Mouse (Mus musculus) 3T3-L1 (cell line): ENCODE results near the gene Gpr137c.

Source experiments
- DNase-seq: peaks from one replicate; pipeline ENCODE4 v3.0.0-alpha.2; 2015; ENCODE audit warnings: low read depth, low spot score

Gpr137c gene

DNA sequence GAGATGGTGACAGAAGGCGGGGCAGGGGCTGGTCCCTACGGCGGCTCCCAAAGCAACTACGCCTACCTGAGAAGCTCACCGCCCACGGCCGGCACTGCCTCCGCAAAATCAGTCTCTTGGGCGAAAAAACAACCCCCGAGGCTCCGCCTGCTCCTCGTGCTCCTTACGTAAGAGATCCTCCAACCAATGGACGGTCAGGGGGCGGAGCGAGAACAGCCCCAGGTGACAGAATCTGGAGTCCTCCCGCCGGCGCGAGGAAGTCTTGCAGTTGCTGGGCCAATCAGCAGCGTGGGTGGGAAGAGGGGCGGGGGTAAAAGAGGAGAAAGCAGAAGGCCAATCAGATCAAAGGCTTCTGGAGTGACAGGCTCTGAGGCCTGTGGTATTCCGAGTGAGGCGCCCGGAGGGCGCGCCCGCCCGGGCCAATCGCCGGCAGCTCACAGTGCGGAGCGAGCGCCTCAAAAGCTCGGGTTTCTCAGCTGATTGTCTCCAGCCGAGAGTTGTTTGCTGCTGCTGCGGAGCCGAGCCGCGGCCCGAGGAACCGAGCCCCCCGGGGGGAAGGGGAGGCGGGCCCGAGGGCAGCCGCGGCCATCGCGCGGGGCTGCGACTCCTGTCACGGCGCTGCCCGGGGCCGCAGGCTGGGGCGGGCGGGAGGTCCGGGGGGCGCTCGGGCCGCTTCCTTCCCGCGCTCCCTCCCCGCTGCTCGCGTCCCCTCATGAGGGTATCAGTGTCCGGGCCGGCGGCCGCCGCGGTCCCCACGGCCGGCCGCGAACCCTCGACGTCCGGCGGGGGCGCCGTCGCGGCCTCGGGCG lies at the start of gene Gpr137c:
TSS of gene Gpr137c (plus strand) at position 437 of the 809 bp plus-strand sequence.
- DNase-seq: peak; percentile 97

DNA sequence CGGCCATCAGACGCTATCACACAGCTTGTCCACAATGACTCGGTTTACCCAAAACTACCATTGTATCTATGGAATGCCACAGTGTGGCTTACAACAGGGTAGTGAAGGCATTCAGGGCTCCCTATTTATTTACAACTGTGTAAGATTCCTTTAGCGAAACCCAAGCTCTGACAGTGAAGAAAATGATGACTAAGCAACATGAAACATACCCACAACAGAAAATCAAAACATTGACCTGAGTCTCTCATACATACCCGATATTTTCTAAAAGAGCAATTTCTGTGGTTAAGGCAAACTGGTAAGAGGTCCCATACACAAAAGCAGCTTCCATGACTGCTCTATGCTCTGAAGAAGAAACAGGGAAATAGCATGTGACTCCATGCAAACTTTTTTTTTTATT lies 47.3 kb upstream of the Gpr137c start:
- no peak for DNase-seq

DNA sequence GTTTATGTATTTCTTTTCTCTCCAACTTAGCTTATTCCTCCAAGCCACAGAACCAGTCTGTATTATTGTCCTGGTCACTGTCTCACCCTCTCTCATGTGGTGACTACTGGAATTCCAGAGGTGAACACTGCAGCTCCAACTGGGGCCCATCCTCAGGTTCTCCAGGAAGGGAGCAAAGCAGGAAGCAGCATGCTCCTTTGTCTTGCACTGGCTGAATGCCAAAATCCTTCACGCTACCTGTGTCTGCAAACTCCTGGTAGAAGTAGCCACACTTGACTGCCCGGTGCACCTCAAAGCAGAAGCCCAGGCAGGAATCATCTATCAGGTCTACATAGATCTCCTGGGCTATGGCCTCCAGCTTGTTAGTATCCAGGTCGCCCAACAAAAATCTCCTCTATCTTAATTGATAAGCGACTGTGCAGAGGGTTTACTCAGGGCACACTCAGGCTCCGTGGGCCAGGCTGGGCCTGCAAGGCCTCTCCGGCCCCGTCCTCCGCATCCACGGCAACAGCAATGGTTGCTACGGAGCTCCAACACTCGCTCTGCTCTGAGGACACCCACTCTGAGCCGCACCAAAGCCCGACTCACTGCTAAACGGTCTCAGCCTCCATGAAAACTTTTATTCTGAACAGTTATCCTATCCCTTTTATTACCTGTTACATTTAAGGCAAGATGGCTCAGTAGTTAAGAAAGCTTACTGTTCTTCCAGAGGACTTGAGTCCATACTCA lies 44.3 kb upstream of the Gpr137c start:
- DNase-seq: no peak

DNA sequence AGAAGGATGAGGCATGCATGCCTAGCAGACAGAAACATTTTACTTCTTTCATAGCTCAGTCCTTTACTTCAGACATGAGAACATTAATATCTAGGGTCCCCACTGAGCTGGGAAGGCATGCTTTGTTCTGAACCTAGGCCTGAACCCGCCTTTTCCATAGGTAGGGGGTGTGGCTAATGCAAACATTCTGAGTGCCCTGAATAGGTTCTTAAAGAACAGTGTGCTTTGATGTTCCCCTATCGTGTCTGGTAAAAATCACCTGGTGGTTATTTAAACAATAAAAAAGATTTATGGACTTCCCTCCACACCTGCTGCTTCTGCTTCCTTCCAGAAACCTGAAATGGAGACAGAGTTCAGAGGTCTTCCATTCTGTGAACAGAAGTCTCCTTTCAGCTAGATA lies 40.3 kb upstream of the Gpr137c start:
- no peak for DNase-seq

DNA sequence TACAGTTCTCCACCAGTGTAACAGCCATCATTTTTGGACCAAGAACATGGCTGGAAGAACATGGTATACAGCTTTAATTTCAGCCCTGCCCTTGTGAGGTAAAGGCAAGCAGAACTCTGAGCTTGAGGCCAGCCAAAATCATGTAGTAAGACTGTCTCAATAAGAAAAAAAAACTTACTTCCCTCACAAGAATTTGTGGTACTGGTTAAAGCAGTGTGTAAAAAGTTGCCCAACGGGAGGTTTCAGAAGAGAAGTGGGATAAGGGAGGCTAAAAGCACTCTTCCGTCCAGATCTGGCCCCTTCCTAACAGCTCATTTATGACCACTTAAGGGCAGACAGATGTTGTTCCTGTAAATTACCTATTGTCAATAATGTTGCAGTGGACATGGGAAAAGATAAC lies 39.9 kb upstream of the Gpr137c start:
- DNase-seq: no peak

DNA sequence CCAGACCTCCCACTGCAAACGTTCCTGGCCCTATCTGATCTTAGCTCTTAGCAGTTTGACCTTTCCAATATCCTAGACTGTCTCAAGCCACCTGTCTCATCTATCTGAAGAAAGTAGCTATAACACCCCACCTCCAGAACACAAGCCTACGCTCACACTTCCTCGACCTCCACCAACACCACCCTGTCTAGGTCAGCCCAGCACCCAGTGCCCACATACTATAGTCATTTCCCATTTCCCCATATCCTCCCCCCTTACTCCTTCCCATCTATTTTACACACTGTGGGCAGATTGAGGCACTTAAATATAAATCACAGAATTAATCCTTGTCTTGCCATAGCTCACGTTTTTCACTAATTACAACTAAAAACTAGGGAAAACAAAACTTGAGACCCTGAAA lies 37.9 kb upstream of the Gpr137c start:
- no peak for DNase-seq

DNA sequence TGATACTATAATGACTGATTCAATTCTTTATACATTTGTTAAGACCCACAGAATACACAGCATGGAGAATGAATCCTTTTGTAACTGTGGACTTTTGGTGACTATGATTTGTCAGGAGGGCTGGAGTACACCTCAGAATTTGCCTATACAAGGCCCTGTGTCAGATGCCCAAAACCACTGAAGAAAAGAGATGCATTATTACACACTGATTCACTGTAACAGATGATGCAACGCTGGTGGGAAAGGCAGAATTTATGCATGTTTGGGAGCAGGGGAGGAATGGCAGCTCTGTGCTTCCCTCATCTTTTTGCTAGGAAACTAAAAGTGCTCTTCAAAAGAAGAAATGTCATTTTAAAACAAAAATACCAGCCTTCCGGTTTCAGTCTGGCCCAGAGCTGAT lies 28.5 kb upstream of the Gpr137c start:
- peak; percentile 74 for DNase-seq

DNA sequence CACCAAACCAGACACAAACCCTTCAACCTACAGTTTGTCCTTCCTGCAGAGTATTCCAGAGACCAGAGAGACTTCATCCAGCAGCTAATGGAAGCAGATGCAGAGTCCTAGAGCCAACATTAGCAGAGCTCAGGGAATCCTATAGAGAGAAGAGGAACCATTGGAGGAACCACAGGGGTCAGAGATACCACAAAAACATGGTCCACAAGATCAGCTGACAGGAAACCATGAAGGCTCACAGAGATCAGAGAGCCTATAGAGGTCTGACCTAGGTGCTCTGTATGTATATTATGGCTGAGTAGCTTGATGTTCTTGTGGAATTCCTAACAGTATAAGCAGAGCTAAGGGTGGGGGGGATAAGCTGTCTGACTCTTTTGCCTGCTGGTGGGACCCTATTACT lies 18.9 kb upstream of the Gpr137c start:
- no peak for DNase-seq

DNA sequence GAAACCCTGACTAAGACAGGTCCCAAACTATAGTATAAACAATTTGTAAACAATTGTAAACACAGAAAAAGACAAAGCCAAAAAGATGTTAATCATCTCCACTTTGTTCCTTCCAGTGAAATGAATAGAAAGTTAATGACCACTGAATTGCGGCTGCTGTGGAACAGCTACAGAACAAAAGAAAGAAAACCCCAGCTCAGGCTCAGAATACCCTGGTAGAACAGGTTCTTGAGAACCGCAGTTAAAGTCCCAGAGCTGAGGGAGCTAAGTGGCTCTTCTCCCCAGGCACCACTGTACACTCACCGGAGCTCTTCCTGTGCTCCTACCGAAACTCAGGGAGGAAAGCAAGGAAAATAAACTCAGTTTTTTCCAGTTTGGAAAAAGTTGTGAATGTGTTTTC lies 8.8 kb upstream of the Gpr137c start:
- DNase-seq: no peak

DNA sequence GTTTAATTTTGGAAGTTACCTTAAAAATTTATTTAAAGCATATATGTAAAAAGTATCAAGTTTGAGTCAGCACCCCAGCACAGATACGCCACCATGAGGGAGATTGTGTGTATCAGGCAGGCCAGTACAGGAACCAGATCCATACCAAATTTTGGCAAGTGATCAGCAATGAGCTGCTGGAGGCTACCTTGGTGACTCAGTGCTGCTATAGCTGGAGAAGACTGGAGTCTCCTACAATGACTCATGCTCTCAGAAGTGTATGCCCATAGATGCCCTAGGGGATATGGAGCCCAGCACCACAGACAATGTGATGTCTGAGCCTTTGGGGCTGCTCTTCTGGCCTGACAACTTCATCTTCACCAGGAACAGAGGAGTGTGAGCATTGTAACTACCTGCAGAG lies 8.1 kb upstream of the Gpr137c start:
- peak; percentile 91 for DNase-seq

DNA sequence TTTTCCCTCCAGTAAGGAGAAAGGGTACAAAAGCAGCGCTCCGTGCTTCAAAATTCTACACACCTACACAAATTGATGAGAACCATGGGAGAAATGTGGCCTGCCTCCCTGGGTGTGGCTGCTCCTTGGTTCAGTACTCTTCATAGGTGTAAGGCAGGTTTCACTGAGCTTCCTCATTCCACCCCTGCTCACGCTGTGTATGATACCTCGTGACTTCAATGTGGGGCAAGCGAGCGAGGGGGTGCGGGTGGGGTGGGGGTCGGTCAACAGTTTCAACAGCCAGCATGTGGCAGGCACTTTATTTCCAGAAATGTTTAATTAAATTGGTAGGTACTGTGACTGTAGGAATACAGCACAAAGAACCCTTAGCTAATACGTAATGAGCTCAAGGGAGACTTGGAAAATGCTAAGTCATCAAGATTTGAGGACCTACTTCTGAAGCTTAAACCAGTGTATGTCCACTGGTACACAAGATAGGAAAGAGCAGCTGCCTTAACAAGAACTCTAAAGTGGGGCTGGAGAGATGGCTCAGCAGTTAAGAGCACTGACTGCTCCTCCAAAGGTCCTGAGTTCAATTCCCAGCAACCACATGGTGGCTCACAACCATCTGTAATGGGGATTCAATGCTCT lies 2.7 kb upstream of the Gpr137c start:
- no peak for DNase-seq

DNA sequence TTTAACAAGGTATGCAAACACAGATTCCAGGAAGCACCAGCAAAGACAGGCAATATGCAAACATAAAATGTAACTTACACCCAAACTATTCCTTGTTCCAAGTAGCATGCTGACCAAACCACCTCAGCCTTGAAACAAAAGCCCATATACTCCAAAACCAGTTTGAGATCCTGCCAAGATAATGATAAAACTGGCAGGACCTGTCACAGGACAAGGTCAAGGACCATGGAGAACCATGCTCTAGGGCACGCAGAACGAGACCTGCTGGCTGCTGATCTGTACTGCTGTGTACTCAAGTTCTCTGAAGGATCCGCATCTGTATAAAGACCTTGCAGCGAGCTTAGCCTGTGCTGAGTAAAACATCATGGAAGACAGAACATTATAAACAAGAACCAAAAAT lies 1.8 kb upstream of the Gpr137c start:
- no peak for DNase-seq

DNA sequence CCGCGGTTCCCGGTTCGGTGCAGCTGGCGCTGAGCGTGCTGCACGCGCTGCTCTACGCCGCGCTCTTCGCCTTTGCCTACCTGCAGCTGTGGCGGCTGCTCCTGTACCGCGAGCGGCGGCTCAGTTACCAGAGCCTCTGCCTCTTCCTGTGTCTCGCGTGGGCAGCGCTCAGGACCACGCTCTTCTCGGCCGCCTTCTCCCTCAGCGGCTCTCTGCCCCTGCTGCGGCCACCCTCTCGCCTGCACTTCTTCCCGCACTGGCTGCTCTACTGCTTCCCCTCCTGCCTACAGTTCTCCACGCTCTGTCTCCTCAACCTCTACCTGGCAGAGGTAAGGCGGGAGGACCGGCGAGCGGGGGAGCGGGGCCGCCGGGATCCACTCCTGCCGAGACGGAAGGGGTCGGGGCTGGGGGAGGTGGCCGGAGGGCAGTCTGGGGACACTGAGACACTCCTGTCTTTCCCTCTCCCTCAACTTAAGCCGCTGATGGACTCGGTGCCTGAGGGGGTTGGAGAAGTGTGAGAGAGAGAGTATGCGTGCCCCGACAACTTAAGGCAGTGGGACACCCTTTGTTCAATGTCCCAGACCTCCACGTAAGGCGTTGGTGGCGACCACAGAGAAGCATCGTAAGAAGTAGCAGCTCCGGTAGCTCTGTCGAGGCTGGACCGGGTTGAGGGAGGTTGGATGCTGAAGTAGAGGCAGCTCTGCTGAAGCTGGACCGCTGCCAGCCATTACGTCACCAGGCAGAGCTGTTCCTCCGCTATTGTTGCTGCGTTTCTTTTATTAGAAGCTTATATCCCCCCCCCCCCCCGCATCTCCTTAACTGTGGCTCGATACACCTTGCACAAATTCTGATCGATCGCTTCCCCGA lies 806 bp downstream of the Gpr137c start, which contains the start of gene Txndc16:
TSS of gene Txndc16 (minus strand) at position 239 of the 867 bp plus-strand sequence.
- DNase-seq: peak; percentile 46

DNA sequence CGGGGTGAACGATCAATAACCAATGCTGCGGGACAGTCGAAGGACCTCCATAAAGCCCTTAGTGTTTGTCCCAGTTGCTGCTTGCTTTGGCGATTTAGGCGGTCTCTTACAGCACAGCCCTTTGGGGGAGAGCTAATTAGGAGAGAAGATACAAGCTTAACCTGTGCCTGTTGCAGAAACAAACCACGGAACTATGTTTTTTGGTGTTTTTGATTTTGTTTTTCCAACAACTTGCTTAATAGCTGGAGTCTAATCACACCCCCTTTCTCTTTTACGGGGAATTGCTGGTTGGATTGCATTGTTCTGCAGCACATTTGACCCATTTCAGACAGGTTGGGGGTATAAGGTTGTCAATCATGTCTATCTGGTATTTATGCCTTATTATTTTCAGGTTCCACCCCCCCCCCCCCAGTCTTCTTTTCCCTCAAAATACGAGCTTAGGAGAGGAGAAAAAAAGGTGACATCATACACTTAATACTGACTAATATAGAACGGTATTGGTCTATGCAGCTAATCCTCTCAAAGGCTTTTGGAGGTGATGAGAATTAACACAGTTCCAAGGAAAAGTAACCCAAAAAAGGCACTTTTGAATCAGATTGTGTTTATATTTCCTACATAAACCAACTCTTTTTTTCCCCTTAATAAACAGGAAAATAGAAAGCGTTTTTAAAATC lies 1.6 kb downstream of the Gpr137c start:
- peak; percentile 3 for DNase-seq

DNA sequence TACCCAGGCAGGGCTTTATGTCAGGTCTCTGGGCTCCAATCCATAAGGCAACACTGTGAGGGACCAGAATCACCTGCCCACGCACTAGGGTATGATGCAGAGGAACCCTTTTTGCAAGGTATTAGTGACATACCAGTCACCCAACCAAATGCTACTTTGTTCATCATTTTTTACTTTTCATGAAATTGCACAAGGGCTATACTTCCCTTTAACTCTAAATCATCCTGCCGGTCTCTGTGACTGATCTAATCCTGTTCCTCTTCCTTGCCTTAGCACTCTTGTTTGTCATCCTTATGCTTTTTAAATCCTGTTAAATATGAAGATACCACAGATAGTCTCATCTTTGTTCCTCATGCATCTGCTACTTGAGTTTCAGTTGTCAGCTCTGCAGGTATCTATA lies 19.5 kb downstream of the Gpr137c start:
- DNase-seq: no peak

DNA sequence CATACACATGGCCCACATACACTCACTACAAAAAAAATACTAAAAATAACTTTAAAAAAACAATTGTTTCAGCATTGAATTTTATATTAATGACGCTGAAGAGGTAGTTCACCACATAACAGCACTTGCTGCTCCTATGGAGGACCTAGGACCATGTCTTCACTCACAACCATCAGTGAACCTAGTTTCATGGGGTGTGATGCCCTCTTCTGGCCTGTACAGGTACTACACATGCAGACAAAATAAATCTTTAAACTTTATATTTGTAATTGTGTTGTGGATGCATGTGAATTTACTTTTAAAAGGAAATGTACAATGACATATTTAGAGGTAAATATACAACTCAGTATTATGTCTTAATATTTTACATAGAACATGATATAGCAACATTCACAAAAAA lies 22.1 kb downstream of the Gpr137c start:
- DNase-seq: peak; percentile 5

DNA sequence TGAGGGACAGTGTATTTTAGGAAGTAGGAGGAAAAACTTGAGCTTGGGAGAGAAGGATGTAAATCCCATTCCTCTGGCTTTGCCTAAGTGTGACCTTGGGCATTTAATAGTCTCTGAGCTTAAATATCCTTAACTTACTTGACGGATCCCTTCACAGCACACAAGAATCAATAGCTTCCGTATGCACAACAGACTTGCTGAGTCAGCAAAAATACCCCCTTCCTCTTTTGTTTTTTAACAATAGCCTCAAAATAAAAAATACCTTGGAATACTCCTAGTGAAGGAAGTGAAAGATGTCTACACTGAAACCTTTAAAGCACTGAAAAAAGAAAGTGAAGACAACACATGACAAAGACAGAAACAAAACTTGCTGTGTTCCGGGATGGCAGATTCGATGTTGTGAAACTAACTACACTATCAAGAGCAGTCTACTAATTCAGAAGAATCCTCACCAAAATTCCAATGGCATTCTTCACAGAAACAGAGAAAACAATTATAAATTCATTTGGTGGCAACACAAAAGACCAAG lies 32.1 kb downstream of the Gpr137c start:
- DNase-seq: no peak

DNA sequence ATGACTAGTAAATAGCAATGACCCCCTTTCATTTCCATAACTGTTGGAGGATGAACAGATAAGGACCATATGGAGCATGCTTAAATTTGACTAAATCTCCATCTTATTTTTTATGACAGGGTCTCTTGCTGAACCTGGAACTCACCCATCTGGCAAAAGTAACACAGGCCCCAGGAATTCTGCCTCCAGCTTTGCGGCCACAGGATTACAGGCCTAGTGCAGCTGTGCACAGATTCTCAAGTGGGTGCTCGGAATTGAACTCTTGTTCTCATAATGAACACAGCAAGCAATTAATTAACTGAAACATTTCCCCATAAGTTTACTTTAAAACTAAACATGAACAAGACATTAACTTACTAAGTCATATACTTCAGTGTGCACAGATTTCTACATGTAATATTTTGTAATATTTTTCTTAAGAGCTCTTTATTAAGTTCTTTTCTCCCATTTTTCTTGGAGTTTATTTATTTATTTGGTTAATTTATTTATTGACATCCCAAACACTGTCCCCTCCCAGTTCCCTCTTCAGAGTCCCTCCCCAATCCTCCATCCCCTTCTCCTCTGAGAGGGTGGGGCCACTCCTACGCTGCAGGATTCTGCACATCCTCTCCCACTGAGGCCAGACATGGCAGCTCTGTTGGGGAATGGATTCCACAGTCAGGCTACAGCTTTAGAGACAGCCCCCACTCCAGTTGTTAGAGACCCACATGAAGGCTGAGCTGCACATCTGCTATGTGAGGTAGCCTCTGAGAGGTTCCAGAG lies 44.5 kb downstream of the Gpr137c start:
- no peak for DNase-seq

DNA sequence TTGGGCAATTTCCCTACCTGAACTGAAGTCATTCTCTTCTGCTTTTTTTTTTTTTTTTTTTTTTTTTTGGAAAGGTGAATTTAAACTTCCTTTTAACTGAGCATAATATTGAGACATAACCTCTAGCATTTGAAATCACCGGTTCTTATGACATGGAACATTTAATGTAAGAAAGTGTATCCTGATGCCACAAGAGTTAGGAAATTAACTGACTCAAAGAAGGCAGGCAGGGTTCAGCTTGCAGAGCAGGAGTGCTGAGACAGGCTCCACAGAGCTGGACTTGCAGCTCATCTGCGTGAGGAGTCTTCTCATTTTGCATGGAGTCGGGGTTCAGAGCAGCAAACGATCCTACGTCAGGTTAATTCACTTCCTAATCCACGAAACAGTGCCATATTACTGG lies 56.3 kb downstream of the Gpr137c start:
- DNase-seq: no peak

DNA sequence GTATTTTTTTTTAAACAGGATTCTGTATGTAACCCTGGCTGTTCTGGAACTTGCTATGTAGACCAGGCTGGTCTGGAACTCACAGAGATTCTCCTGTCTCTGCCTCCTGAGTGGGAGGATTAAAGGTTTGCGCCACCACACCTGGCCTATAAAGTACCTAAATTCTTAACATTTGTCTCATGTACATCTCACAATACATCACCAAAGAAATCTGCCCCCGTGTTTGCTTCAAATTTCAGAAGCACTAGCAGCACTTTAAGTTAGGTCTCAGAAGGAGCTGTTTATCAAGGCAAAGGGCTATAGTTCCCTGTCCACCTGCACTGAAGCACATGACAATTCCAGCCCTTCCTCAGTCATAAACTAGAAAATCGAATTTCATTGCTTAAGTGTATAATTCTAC lies 62.5 kb downstream of the Gpr137c start:
- no peak for DNase-seq
